Mouse (Mus musculus) heart, postnatal 25 days (tissue): ENCODE measurements at regions not wholly inside any gene's neighbourhood (a gene's known extent, or its start where the extent isn't known, plus 50 kb on each side); places are given as distances from the start of the nearest gene placed in this dataset.

Experiments
- DNase-seq: peaks from one replicate; pipeline ENCODE4 v3.0.0; 2022; ENCODE audit warnings: low spot score
- intact Hi-C: fragments of 180-260 bp; cut with DNase I; formaldehyde crosslinking; loops from one replicate; pipeline ENCODE4 v1.15.1; 2025

DNA sequence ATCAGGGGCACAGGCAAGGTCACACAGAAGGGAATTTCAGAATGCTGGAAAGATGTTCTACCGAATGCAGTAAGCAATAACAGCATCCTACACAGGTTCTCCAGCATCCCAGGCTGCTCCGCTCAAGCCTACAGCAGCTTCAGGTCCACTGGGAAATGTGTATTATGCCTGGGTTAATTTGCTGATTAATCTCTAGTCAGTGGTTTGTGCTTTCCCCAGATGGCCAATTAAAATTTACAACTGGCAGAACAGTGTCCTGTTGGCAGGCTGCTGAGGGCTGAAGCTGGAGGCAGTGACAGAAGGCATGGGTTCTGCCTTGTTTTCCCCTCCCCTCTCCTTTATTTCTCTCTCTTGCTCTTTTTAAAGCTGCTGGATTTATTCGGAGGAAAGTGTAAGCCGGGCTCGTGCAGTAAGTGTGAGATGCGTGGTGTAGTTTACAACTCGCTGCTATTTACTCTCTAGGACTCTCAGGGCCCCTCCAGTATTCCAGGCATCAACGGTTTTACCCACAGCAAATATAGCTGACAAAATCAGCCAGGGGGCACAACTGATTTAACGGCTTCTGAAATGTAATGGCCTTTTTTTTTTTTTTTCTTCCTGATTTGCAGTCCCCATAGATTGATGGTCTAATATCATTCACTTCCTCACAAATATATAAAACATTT, 360.4 kb downstream of the Gpd2 start:
- intact Hi-C loops, result no loop called here
- DNase-seq, result no peak

DNA sequence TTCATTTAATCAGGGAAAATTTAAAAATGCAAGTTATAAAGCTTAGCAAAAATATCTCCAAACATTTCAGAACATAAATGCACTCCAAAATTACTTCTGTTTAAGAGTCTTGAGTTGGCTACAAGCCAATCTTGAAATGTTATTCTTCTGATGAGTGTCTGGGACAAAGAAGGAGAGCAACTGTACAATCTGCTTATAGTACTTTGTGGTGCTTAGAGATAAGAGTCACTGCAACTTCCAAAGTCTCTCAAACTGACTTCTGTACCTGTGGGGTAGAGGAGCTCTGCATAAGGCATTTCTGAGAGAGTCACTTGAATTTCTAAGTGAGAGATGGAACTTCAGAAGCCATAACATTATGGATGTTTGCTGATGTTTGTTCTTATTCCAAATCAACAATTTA, 374.2 kb downstream of the Gpd2 start:
- no peak for DNase-seq
- intact Hi-C loops, result no loop called here

DNA sequence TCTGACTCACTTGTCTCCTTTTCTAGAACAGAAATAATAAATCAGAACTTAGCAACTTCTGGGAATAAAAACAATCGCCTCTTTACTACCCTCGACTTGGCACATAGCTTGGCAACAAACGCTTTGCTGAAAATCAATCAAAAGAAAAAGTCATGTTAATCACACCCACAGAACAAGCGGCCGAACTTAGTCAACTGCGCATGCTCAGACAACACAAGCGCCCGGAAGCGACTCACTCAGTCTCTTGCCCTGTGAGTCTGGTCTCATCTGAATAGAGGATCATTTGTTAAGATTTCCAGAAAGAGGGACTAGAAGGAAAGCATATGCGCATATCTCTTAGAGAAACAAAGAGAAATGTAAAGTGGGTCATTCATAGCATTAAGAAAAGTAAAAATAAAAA, 375.8 kb downstream of the Gpd2 start:
- intact Hi-C loops, result no loop called here
- no peak for DNase-seq

DNA sequence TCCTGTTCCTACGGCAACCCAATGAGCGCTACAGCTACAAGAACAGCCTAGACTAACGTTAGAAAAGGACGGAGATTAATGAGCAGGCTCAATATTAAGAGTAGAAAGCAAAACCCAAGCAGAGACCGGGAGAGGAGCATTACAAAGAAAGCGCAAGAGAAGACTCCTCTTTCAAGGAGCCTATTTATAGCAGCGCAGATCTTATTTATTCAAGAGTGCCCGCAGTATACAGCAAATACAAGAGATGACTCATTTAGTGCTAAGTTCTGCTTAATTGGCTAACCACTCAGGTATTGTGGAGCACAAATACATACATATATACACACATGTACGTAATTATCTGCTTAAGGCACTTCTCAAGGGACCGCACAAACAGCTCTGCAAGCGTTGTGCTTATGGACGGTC, 377.2 kb downstream of the Gpd2 start:
- intact Hi-C loops, result no loop called here
- no peak for DNase-seq

DNA sequence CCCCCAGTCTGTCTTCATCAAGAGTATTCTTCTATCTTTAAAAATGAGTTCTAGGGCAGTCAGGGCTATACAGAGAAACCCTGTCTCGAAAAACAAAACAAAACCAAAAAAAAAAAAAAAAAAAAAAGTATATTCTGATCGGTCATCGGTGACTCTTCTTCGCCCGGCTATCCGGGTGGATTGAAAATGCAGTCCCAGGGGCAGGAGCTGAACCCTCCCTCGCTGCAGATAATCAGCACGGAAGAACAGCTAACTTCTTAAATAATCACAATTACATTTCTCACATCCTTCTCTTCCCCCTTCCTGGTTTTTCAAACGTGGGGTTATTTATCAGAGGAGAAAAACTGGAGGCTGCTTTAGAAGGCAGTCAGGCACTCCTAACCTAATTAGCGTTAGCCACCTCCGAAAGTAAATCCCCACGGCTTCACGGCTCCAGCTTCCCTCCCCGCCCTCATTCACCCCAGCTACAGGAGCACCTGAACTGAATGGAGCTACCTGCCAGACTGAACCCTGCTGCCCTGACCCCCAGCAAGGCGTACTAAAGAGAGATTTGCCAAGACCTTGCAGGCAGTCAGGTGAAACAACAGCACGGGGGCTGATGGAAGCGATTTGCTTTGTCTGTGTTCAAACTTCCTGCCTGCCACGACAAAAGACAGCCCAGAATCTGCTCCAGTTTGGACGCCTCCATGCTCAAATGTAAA, 379.2 kb downstream of the Gpd2 start:
- intact Hi-C loops, result no loop called here
- DNase-seq, result no peak

DNA sequence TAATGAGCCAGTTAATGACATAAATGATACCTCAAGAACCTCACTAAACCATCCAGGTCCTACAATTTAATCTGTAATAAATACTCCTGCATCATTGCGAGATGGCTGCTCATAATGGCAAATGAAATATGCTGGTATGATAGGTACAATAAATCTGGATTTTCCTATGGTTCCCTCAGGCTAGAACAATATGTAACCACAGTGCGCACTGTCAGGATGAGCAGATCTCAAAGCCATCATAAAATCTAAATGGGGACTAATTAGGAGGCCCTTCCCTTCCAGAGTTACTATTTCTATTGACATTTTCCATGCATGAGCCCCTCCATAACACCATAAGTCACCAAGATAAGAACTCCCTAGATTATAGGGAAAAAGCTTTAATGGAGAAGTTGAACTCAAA, 379.8 kb downstream of the Gpd2 start:
- no peak for DNase-seq
- intact Hi-C loops, result no loop called here

DNA sequence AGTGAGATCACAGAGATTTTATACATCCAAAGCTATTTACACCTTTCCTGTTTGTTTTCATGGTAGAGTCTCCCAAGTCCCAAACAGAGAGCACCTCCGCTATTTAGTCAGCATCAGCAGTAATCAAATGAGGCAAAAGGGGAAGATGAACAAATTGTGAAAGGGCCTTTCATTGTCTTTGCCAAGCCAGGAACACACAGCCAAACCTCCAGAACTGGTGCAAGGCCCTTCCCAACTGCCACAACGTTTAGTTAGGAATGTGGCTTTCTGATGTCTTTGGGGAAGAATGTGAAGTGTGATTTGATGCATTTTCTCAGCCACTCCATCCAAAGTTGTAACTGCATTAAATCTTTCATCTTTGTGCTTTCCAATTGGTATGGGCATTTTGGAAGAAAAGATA, 353.6 kb upstream of the Galnt5 start:
- intact Hi-C loops, result no loop called here
- DNase-seq, result no peak

DNA sequence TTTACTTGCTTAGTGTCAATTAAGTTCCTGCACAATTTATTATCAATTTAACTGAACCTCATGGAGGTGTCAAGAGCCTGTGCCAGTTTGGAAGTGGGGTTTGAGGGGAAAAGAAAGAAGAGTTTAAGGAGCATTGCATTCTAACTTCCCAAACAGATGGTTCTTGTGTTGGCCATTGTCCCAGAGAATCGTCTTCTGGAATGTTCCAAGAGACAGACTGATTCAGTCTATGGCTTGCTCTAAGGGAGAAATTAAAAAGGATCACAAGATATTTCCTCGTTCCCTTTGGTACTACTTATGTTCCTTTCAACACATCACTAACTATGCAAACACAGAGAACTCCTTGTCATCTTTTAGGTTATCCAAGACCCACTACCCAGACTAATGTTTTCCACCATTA, 353.1 kb upstream of the Galnt5 start:
- intact Hi-C loops, result no loop called here
- no peak for DNase-seq

DNA sequence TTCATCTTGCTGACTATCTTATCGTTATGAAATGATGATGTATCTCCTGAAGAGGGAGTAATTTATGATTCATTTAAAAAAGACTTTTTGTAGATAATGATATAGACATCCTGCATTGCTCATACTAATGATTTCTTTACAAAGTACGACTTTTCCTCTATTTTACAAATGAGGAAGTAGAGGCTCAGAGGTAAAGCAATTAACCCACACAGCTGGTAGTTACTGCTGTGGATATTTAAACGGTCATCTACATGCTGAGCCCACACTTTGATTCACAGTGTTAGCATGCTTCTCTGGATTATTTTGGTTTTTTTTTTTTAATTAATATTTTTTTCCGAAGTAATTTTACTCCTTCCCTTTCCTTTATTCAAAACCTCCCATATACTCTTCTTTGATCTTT, 348.7 kb upstream of the Galnt5 start:
- DNase-seq, result no peak
- intact Hi-C loops, result no loop called here

DNA sequence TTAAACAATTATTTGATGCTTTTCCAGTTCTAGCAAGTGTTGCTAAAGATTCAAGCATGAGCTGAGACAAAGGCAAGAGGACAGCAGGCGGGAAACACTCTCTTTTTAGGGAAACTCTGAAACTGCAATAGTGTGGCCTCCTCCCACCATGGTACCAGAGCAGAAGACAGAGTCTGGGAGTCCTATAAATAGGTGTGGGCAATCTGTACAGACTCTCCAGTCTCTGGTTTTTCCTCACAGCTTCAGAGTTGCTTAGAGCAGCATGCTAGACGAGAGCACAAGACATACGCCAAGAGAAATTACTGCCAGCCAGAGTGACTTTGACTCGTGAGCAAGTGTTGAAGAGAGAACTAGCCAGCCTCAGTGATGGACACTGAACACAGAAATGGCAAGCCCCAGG, 340.3 kb upstream of the Galnt5 start:
- intact Hi-C loops, result no loop called here
- DNase-seq, result no peak

DNA sequence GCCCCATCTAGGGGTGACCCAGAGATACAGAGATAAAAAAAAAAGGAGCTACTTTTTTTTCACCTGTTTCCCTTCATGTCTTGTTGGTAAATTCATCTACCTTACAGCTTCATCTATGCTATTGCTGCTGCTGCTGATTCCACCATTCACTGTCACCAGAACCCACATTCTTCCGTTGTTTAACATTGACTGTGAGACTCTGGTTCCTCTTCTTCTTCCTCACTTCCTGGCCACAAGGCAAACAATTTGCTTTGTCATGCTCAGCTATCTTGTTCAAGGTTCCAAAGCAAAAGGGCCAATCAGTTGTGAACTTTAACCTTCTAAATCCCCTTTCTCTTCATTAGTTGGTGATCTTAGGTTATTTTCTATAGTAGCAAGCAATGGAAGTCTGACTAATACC, 335.8 kb upstream of the Galnt5 start:
- DNase-seq, result no peak
- intact Hi-C loops, result no loop called here

DNA sequence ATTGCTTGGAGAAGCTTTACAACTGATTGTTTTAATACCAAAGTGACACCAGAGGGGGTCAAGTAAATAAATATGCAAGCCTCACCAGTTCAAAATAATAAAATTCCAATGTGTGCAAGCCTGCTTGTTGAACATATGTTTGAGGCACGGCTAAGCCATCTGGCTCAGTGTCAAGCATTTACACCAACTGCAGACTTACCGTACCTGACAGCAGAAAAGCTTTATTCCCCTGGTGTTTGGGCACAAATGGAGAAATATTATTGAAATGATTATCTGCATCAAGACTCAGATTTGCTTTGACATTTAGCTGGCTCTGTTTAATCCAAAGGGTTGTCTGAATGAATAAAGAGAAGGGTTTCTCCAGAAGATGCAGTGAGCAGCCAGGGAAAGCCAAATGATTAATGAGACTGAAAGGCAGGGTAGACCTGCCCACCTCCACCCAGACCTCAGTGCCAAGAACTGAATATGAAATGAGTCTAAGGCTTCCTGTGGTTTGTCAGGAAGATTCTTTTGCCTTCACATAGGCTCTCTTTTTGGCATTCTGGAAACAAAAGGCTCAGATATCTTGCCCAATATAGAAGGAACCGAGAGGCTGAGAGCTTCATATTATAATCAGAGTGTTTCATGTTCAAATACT, 325.6 kb upstream of the Galnt5 start:
- DNase-seq, result no peak
- intact Hi-C loops, result no loop called here

DNA sequence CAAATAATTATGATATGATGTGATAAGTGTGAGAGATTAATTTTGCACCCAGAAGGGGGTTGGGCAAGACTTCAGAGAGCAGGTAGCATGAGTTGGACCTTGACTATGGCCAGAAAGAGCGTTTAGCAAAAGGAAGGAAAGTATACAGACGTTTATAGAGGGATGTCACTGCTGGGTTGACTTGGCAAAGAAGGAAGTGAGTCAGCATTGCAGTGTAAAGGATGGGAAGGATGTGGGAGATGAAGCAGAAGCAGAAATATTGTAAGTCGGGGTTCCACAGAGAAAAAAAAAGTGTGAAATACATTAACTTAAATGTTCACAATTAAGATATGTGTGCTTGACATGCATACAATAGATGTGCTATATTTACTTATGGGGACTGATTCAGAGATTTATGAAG, 307.8 kb upstream of the Galnt5 start:
- intact Hi-C loops, result no loop called here
- no peak for DNase-seq

DNA sequence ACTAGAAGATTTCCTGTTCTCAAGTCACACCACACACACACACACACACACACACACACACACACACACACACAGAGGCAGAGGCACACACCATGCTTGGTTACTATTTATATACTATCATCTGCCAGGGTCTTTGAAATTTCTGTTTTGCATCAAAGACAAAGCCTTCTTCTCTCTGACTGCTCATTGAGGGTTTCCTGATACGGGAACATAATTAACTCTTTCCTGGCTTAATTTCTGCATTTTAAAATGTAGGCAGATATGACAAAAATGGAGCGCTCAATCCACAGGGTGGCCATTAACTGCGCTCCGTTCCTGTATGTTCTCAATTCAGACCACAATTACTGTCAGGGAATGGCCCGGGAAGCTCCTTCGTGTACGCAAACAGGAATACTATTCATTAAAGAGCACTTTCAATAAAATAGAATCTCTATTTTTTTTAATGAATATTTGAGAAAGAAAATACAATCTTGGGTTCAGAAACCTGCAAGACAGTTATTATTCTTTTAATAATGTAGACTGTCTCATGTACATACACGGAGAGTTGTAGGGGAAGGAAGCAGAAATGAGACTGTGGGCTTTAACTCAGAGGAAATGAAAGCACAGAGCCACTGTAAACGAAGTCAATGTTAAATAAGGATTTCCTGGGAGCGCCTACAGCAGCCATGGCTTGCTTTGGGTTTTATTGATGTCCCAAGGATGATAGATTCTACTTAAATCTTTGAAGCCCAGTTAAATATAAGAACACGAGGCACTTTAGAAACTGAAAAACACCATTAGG, 300.5 kb upstream of the Galnt5 start:
- intact Hi-C loops, result loop anchor here (5.0 kb wide), 1 partner anchor 1575 kb away; no protein-coding TSS in a partner anchor
- no peak for DNase-seq

DNA sequence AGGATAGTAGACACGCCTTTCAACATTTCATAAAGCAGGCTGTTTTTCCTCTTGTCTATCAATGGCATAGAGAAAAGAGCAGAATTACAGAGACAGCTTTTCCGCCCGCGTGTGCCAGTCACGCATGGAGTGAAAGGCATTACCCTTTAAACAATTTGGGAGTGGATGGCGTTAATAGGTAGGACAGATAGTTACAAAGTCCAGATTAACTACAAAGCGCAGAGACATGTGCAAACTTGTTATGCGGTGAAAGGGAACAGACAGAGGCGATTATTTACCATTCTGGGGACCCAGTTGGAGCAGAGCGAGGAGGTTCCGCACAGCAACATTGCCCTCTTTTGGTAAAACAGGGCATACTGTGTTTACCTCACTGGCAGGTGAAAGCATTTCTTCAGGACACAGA, 299.0 kb upstream of the Galnt5 start:
- DNase-seq, result no peak
- intact Hi-C loops, result loop anchor here (5.0 kb wide), 1 partner anchor 1576 kb away; no protein-coding TSS in a partner anchor

DNA sequence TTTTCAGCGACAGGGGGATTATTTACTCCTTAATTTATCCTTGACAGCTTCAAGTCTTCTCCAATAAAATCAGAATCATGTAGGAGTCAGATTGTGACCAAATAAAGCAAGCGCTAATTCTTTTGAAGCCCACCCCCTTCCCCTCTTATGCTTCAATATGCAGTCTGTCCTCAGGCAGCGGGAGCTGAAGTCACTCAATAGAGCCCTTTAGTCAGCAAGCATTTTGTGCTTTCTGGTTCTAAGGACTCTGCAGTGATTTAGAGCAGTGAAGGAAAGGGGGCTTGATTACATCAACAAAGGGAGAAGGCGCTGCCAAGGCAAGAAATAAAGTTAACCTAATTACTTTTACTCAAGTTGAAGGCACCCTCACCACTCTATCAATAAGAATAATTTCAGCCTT, 298.5 kb upstream of the Galnt5 start:
- DNase-seq, result no peak
- intact Hi-C loops, result loop anchor here (5.0 kb wide), 1 partner anchor 1577 kb away; no protein-coding TSS in a partner anchor

DNA sequence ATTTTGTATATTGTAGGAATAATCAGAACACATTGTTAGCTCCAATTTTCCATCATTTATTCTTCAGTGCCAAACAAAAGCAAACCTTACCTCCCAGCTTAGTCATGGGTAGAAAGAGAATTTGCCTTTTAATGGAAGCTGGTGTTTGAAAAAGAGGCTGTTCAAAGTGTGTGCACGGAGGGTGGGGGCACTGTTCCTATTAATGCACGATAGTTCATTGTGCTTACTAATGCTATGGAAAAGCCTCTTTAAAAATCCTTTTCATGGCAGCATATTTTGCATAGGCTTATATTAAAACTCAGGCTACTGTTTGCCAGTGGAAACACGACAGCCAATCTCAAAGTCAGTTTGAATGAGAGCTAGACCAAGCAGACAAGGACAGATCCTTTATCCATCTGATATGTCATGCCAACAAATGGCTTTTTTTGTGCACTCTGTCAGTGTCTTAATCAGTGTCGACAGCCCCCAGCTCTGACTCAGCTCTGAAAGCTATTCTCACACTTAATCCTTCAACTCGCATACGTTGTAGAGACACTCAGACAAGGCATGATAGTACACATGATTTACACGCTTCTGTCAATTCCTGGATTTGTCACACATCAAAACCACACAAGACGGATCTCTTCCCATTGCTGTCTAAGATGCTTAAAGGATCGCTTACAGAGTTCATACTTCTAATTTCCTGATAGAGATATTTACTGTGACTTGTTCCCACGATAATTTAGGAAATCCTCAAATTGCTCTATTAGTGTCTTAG, 280.8 kb upstream of the Galnt5 start:
- no peak for DNase-seq
- intact Hi-C loops, result no loop called here
